Mouse (Mus musculus) kidney, adult 2 months (tissue): ENCODE results near the gene Arl10.

Experiments
- CTCF ChIP-seq: fragments of 200-500 bp; conservative IDR thresholded peaks from 2 replicates; pipeline ENCODE4 v1.5.1; 2011; ENCODE audit warnings: low read depth, mild to moderate bottlenecking, control low read depth, low read length, moderate library complexity, mixed read lengths; ENCODE audit not compliant: insufficient read depth, insufficient read length
- POLR2A ChIP-seq: fragments of 200-500 bp; IDR thresholded peaks from one replicate; pipeline ENCODE4 v1.6.1; 2011; ENCODE audit warnings: low read depth, low read length, control low read depth

GRCm38 (mm10) chr13:54574854-54575481, at the start of gene Arl10:
- TF ChIP-seq CTCF (0 out of 2 replicates have a peak, but pooled peaks have one; percentile 21), POLR2A (peak; percentile 25)
